Mouse (Mus musculus) hindbrain, embryonic 12.5 days (tissue): ENCODE results near the gene Krt75. TPM values are rescaled to one million over a fixed set of nuclear protein-coding genes. Genes with fewer than 3 reads are reported as not detected.
A peak's percentile ranks its signal among the peaks of the same experiment; 100 is the strongest.
"Not testable (repeated sequence)": the region's sequence is repeated elsewhere in the genome, so short reads cannot be mapped to it uniquely, and the experiment has no call there.

Experiments
- ATAC-seq: fragments of 200-750 bp; cut with Nextera tagmentation; 2 replicates; pipeline ENCODE4 v1.8.0; 2017; ENCODE audit warnings: moderate TSS enrichment; ENCODE audit not compliant: low FRiP score
- H3K27ac ChIP-seq: fragments of 300-500 bp; sonication (generic); 2 replicates; pipeline ENCODE4 v1.5.1; 2016; ENCODE audit warnings: mild to moderate bottlenecking
- H3K27me3 ChIP-seq: fragments of 300-500 bp; sonication (generic); 2 replicates; pipeline ENCODE4 v1.6.1; 2016; ENCODE audit warnings: mild to moderate bottlenecking
- H3K36me3 ChIP-seq: fragments of 300-500 bp; sonication (generic); 2 replicates; pipeline ENCODE4 v1.6.1; 2016; ENCODE audit warnings: mild to moderate bottlenecking
- H3K4me1 ChIP-seq: fragments of 300-500 bp; sonication (generic); 2 replicates; pipeline ENCODE4 v1.6.1; 2016
- H3K4me2 ChIP-seq: fragments of 300-500 bp; sonication (generic); replicated peaks from 2 replicates; pipeline ENCODE4 v1.6.1; 2016; ENCODE audit warnings: mild to moderate bottlenecking
- H3K4me3 ChIP-seq: fragments of 300-500 bp; sonication (generic); 2 replicates; pipeline ENCODE4 v1.5.1; 2016; ENCODE audit warnings: mild to moderate bottlenecking
- H3K9ac ChIP-seq: fragments of 300-500 bp; sonication (generic); 2 replicates; pipeline ENCODE4 v1.6.1; 2016; ENCODE audit warnings: mild to moderate bottlenecking, moderate library complexity
- H3K9me3 ChIP-seq: fragments of 300-500 bp; sonication (generic); replicated peaks from 2 replicates; pipeline ENCODE4 v1.6.1; 2016; ENCODE audit warnings: mild to moderate bottlenecking
- WGBS: fragments of 180-500 bp; shearing (Covaris S2); methylation state at CpG from one replicate; pipeline ENCODE4 v1.1.7; 2016; 5-methylcytosine and 5-hydroxymethylcytosine counted together
- polyA plus RNA-seq: library from polyadenylated mRNA; unstranded; fragments of >200 nt; fragmentation: Nextera tagmentation; extraction: Ambion mirVana; gene quantifications from 2 replicates; pipeline ENCODE4 v1.2.1, GENCODE M21; 2016

Gene Krt75
- polyA plus RNA-seq, 1 experiment from 2014 or later: 0.08 TPM

DNA sequence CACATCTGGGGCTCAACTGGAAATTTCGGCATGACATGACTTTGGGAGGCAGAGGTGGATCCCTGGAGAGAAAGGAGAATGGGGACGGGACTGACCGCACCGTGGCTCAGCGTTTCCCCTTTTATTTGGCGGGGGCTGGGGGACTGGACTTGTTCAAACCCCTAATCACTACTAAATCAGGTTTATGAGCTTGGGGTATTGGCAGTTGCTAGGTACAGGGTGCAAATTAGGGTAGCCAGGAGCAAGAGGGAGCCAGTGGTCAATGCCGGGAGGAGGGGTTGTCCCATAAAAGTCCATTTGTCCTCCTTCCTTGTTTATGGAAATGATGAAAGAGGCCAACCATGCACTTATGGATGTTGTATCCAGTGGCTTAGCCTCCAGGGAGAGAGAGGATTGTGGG lies 23.1 kb downstream of the Krt75 start, which contains the start of gene Krt82:
TSS of gene Krt82 (minus strand) at position 101 of the 400 bp plus-strand sequence.
- no peak within 1 kb of the TSS for H3K4me2 ChIP-seq
- H3K9ac ChIP-seq: no peak within 1 kb of the TSS
- H3K36me3 ChIP-seq: no peaks in the 10 kb centered on the region
- ATAC-seq: no peak
- H3K27me3 ChIP-seq: peaks cover 21% of the 10 kb centered on the region
- H3K27ac ChIP-seq: no peak within 1 kb of the TSS
- no peak within 1 kb of the TSS for H3K4me3 ChIP-seq
- no peaks in the 10 kb centered on the region for H3K9me3 ChIP-seq
- peaks cover 10% of the 10 kb centered on the region for H3K4me1 ChIP-seq
- 83% methylated on average over 7 of the region's 7 CpGs for WGBS

DNA sequence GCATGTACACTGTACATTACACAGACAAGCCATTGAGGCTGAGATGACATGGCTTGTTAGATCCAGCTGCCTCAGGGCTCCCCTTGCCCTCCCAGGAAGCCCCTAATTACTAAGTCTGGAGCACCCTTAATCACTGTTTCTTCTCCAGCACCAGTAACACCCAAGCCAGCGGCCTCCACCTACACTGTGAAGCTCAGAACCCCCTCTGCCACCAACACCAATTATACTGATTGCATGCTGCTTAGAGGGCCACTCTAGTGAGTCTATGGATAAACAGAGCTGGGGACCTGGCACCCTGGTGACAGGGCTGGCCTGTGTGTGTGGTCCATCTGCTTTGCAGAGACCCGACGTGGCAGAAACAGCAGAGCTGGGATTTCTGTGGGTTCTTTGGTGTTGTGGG lies 29.2 kb downstream of the Krt75 start:
- H3K9ac ChIP-seq: no peak overlapping the region
- H3K4me1 ChIP-seq: peaks cover 6% of the 10 kb centered on the region
- H3K4me2 ChIP-seq: no peak overlapping the region
- ATAC-seq: no peak
- no peak overlapping the region for H3K27ac ChIP-seq
- H3K4me3 ChIP-seq: no peak overlapping the region
- no peaks in the 10 kb centered on the region for H3K36me3 ChIP-seq
- WGBS: 61% methylated on average over 3 of the region's 3 CpGs
- H3K27me3 ChIP-seq: no peaks in the 10 kb centered on the region
- no peaks in the 10 kb centered on the region for H3K9me3 ChIP-seq

DNA sequence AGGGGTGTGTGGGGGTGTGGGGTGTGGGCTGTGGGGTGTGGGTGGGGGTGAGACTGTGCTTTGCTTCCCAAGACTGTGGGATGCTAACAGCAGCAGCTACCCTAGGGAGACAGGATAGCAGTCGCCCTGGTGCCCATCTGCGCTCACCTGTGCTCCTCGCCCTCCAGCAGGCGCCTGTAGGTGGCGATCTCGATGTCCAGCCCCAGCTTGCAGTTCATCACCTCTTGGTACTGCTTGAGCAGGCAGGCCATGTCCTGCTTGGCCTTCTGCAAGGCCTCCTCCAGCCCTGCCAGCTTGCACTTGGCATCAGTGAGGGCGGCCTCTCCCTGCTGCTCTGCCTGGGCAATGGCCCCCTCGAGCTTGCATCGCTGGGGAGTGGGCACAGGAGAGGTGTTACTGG lies 31.2 kb downstream of the Krt75 start:
- Histone ChIP-seq H3K9ac (no peak overlapping the region), H3K27me3 (no peaks in the 10 kb centered on the region), H3K36me3 (no peaks in the 10 kb centered on the region), H3K4me1 (peaks cover 6% of the 10 kb centered on the region), H3K4me2 (no peak overlapping the region), H3K4me3 (no peak overlapping the region), H3K27ac (peak overlapping the region; percentile 5; the same call in 1 of the 2 replicates), H3K9me3 (no peaks in the 10 kb centered on the region)
- ATAC-seq: no peak
- WGBS: 72% methylated on average over 9 of the region's 9 CpGs

DNA sequence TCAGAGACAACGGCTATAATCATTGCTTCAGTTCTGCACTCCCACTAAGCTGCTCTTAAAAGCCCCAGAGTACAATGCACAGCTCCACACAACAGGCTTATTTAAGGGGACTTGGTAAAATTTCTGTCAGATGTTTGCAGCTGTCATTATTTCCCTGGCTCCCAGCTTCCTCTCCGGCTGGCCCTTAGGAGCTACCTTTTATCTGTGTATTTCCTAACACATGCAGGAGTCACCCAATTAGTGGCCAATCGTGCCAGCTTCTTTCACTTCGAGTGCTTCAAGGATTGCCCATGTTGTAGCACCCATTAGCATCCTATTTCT lies 35.2 kb downstream of the Krt75 start:
- H3K9me3 ChIP-seq: no peaks in the 10 kb centered on the region
- H3K36me3 ChIP-seq: no peaks in the 10 kb centered on the region
- H3K4me2 ChIP-seq: no peak overlapping the region
- no peak for ATAC-seq
- 77% methylated on average over 4 of the region's 4 CpGs for WGBS
- H3K27ac ChIP-seq: no peak overlapping the region
- no peak overlapping the region for H3K4me3 ChIP-seq
- H3K4me1 ChIP-seq: peaks cover 13% of the 10 kb centered on the region
- no peaks in the 10 kb centered on the region for H3K27me3 ChIP-seq
- no peak overlapping the region for H3K9ac ChIP-seq

DNA sequence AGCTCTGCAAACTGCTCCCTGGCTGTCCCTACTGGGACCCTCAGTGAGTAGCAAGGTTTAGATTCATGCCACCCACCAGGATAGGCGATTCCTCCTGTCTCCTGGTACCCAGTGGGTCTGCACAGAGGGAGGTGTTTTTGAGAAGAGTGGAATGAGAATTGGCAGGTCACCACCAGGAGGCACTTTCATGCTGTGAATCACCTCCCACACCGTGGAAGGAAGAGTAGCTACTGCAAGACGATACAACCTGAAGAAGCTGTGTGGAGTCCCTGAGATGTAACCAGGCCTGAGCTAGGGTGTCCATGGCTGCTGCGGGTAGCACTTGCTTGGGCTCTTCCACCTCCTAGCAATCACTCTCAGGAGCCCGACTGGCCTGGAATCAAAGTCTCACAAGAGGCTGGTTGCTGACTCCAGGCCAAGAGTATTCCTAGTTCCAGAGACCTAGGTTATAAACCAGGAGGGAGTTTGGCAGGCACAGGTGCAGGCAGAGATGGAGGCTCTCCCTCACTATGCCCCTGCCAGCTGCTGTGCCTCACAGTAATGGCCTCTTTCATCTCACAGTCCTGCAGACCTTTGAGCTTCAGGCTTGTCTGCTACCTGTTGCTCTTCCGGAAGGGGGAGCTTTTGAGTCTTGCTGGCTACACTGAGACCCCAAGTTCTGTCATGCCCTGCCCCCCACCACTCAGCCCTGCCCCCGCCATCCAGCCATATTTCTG lies 35.7 kb downstream of the Krt75 start:
- Histone ChIP-seq H3K27ac (no peak overlapping the region), H3K9me3 (no peaks in the 10 kb centered on the region), H3K27me3 (no peaks in the 10 kb centered on the region), H3K4me1 (peaks cover 13% of the 10 kb centered on the region), H3K36me3 (no peaks in the 10 kb centered on the region), H3K4me2 (no peak overlapping the region), H3K9ac (no peak overlapping the region), H3K4me3 (no peak overlapping the region)
- 46% methylated on average over 7 of the region's 7 CpGs for WGBS
- ATAC-seq: no peak

DNA sequence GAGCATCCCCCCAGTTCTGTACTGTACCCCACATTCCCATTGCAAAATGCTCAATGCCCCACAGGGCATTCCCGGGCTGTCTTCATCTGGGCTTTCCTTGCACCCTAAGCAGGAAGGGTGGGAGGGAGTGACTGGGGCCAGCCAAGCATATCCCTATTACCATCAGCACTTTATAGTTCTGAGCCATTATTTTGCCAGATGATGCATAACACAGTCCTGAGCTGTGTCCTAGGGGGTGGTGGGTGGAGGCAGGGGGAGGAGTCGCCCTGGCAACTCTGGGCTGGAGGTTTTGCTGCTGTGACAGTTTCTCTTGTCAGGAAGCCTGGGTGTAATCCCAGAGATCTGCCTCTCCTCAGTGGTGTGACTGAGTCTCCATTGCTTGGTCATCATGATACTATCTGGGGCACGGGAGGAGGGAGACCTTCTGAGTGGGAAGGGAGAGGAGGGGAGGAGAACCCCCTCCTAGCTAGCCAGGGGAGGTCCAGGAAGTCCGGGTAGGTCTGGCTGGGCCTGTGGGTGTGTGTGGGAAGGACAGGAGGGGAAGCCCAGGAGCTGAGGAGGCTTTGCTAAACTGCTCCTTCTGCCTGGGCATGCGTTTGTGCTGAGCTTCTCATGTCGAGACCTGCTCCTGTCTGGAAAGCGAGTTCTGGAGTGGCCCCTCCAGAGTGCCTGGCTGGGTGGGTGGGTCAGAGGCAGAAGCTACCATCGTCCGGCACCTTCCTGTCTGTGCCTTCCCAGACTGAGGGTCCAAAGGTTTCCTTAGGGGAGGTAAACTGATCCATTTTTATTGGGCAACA lies 37.5 kb downstream of the Krt75 start:
- 61% methylated on average over 9 of the region's 9 CpGs for WGBS
- H3K27me3 ChIP-seq: no peaks in the 10 kb centered on the region
- no peak for ATAC-seq
- H3K4me1 ChIP-seq: peaks cover 7% of the 10 kb centered on the region
- no peak overlapping the region for H3K4me2 ChIP-seq
- H3K27ac ChIP-seq: no peak overlapping the region
- no peaks in the 10 kb centered on the region for H3K36me3 ChIP-seq
- no peaks in the 10 kb centered on the region for H3K9me3 ChIP-seq
- no peak overlapping the region for H3K4me3 ChIP-seq
- H3K9ac ChIP-seq: no peak overlapping the region

DNA sequence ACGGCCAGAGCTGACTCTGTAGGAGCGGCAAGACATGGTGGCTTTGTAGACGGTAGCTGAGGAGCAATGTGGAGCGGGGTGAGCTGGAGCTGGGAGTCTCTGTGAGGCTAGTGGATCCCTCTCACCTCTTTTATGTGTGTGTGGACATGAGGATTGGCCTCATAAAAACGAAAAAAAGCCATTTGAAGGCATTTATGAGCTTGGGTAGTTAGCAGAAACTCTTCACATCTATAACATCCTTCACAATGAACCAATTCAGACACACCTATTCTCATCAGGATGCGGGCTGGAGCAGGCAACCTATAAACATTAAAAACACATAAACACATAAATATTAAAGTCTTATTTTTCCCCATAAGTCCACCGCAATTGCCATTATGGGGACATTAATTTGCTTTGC lies 41.0 kb downstream of the Krt75 start, which contains the start of gene Krt84:
TSS of gene Krt84 (minus strand) at position 101 of the 400 bp plus-strand sequence.
- H3K27me3 ChIP-seq: no peaks in the 10 kb centered on the region
- H3K36me3 ChIP-seq: no peaks in the 10 kb centered on the region
- no peak within 1 kb of the TSS for H3K4me2 ChIP-seq
- H3K9ac ChIP-seq: no peak within 1 kb of the TSS
- no peaks in the 10 kb centered on the region for H3K9me3 ChIP-seq
- no peak within 1 kb of the TSS for H3K4me3 ChIP-seq
- H3K4me1 ChIP-seq: peaks cover 7% of the 10 kb centered on the region
- WGBS: 85% methylated on average over 7 of the region's 7 CpGs
- H3K27ac ChIP-seq: no peak within 1 kb of the TSS
- no peak for ATAC-seq

DNA sequence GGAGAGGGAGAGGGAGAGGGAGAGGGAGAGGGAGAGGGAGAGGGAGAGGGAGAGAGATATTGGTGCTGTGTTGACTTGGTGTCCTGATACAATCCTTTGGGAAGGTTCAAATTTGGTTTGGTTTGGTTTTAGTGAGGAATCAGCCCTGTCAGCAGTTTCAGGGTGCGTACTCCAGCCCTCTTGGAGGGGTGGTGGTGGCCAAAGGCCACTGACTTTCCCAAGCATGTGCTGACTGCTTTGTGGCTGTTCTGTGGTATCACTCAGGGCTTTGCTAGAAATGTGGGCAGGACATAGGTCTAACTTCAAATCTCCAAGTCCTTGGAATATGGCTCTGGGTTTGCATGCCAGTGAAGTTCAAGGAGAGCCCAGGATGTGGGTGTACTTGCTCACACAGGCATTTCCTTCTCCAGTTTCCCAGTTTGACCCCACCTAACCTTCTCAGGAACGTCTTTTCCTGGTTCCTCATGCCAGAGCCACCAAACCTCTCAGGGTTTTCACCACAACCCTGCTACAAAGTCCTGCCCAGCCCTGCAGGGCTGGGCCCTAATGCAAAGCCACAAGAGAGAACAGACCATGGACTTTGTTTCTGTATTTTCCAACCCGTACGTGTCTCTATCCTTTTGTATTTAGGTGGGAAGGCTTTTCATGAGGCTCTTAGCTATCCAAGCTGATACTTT lies 51.0 kb downstream of the Krt75 start:
- 72% methylated on average over 4 of the region's 4 CpGs for WGBS
- Histone ChIP-seq H3K4me3 (no peak overlapping the region), H3K36me3 (no peaks in the 10 kb centered on the region), H3K4me2 (no peak overlapping the region), H3K9me3 (no peaks in the 10 kb centered on the region), H3K27me3 (peaks cover 3% of the 10 kb centered on the region; the same call in 1 of the 2 replicates), H3K27ac (no peak overlapping the region), H3K9ac (no peak overlapping the region), H3K4me1 (no peaks in the 10 kb centered on the region)
- ATAC-seq: no peak

DNA sequence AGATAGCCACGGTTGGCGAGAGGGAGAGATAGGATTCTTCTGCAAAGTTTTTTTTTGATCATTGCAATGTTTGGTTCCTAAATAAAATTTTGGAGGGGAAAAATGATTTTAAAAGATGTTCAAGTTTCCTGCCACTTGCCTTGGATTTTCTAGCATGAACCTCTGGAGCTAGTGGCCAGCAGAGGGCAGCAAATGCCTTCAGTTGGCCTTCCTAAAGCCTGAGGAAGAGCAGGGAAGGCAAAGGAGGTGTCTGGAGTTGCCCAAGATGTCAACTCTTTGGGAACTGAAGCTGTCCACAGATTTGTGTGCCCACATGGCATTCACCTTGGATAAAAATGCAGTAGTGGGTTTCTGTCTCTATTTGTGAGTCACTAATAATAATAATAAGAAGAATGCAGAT lies 53.9 kb downstream of the Krt75 start:
- Histone ChIP-seq H3K9me3 (no peaks in the 10 kb centered on the region), H3K27me3 (peaks cover 3% of the 10 kb centered on the region; the same call in 1 of the 2 replicates), H3K9ac (no peak overlapping the region), H3K4me2 (no peak overlapping the region), H3K4me3 (no peak overlapping the region), H3K27ac (no peak overlapping the region), H3K4me1 (no peaks in the 10 kb centered on the region), H3K36me3 (no peaks in the 10 kb centered on the region)
- 19% methylated on average over 2 of the region's 2 CpGs for WGBS
- ATAC-seq: no peak

DNA sequence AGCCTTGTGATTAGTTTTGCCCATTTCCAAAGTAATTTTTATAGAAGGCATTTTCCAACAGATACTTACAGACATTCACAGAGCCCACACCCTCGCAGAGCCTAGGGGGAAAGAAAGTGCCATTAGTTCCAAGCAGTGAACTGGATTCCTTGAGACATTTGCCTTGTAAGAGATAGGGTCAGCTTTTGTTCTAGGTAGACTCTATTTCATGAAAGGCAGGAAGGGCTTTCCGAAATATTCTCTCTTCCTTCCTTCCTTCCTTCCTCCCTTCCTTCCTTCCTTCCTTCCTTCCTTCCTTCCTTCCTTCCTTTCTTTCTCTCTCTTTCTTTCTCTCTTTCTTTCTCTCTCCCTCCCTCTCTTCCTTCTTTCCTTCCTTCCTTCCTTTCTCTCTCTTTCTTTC lies 56.5 kb downstream of the Krt75 start, which contains the start of gene Gm49425:
TSS of gene Gm49425 (minus strand) at position 101 of the 400 bp plus-strand sequence.
- H3K4me1 ChIP-seq, H3K4me2 ChIP-seq, H3K9ac ChIP-seq, H3K27ac ChIP-seq, H3K36me3 ChIP-seq, H3K27me3 ChIP-seq, ATAC-seq, H3K9me3 ChIP-seq, H3K4me3 ChIP-seq: not testable (repeated sequence)
- 79% methylated on average over 2 of the region's 2 CpGs for WGBS
